Mouse (Mus musculus) neural tube, embryonic 10.5 days (tissue): ENCODE data around the gene Ccdc194.

Experiments used
- DNase-seq: peaks from one replicate; pipeline ENCODE4 v3.0.0-alpha.2; 2017; ENCODE audit warnings: low spot score; ENCODE audit errors: extremely low spot score

Gene Ccdc194

DNA sequence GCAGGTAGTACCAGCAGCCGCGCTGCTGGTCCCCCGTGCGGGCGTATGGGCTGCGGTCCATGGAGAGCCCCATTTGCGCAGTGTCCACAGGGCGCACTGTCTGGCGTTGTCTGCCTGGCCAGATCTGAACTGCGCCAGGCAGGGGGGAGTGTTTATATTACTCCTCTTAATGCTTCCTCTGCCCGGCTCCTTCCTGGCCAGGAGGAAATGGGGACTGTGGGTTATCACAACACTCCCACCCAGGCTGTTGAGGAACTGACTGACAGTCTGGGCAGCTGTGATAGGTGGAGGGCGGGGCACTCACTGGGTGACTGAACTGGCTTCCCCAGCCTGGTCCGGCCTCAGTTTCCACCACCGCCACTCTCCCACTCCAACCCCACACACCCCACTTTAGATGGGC, 13.9 kb downstream of the Ccdc194 start, which contains the start of gene Plvap:
Gene Plvap, minus strand, starts transcription at position 109 of the 400 bp plus-strand sequence.
- DNase-seq = no peak

DNA sequence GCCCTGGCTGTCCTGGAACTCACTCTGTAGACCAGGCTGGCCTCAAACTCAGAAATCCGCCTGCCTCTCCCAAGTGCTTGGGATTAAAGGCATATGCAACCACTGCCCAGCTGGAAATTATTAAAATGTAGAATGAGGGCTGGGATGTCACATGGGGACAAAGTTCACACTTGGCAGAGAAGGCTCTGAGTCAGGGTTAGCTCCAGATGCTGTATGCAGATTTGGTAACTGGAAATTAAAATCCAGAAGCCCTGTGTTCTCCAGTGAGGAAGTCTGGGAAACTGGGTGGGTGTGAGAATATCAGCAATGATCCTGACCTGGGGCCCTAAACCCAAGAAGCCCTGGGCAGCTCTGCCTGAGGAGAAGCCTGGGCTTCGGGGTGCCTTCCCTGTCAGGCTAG, 16.2 kb downstream of the Ccdc194 start:
- no peak for DNase-seq

DNA sequence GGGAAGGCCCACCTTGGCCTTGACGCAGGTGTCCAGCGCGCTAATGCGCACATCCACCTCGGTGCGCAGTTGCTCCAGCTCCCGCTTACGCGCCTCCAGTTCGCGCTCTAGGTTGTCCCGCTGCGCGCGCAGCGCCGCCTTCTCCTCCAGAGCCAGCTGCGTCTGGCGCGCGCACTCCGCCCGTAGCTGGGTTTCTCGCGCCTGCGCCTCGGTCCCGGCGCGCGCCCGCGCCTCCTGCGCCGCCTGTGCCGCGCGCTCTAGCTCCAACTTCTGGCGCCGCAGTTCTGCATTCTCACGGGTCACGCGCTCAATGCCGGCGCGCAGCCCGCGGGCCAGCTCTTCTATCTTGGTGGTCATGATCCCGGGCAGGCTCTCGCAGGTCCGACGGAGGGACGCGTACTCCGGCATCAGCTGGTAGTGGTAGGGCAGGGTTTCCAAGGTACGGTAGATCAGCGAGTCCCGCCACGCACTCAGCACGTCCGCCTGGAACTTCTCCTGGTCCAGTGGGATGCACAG, 17.9 kb downstream of the Ccdc194 start:
- peak; percentile 75 for DNase-seq

DNA sequence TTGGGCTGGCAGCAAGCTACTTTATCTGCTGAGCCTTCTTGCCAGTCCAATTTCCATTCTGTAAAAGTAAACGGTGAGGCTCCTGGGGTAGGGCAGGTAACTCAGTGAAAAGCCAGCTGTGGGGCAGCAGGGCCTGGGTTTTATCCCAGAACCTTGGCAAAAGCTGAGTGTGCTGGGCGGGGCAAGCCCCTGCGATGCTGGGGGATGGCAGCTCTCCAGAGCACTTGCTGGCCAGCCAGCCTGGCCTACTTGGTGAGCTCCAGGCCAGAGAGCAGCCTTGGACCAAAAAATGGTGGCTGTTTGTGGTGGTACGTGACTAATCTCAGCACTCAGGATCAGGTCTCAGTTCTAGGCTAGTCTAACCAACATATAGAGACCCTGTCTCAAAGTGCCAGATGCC, 19.5 kb downstream of the Ccdc194 start:
- no peak for DNase-seq

DNA sequence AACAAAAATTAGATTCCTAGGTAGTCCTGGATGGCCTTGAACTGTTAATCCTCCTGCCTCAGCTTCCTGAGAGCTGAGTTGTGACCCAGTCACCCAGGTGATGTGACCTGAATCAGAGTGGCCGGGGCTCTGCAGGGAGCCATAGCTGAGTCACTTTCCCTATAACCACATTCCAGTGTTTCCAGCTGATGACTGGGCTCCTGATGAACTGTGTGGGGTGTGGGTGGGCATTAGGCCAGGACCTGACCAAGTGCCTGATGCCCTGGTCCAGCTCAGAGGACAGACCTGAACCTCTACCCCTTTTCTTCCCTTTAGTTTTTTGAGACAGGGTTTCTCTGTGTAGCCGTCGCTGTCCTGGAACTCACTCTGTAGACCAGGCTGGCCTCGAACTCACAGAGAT, 20.2 kb downstream of the Ccdc194 start:
- DNase-seq = no peak

DNA sequence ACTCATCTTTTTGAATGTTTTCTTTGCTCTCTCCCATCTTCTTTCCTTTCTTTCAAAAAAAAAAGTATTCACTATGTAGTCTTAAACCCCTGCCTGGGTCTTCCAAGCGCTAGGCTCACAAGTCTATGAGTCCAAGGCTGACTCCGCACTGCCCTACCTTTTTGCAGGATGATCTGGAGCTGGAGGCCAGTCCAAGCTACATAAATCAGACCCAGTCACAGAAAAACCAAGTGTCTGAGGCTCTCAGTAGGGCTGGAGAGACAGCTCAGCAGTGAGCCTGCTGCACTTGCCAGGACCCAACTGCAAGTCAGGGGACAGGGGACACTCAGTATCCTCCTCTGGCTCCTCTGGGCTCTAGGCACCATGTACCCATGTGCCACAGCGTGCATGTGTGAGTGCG, 21.2 kb downstream of the Ccdc194 start:
- DNase-seq = no peak

DNA sequence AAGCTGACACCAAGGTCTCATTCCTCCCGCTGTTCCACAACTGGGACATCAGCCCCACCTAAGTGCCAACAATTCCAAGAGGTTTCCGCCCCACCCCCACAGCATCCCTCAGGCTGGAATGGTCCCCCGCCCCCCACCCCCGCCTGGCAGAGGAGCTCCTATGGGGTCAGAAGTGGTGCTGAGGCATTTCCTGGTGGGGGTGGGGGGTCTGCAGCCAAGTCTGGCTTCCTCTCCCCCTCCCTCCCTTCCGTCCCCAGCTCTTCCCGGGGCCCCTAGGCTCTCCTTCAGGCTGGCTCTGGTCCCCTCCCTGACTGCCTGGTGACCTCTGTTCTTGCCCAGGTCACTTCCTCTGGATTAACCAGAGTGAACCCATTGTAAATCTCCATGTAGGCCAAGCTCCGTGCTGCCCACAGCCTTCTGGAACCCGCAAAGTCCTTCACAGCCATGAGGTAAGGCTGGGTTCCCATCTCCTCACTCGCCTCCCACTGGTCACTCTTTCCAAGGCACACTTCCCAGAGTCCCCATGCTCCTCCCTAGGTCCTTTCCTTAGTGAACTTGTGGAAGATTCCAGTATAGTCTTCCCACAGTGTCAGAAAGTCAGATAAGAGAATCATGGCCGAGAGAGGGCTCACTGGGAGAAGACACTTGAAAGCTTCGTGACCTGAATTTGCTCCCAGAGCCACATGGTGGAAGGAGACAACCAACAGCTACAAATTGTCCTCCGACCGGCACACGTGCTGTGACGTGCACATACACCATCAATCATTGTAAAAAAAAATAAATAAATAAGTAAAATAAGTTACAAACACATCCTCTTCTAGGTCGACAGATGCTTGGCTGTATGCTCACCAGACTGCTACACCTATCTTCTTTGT, 26.5 kb downstream of the Ccdc194 start:
- peak; percentile 47 for DNase-seq

DNA sequence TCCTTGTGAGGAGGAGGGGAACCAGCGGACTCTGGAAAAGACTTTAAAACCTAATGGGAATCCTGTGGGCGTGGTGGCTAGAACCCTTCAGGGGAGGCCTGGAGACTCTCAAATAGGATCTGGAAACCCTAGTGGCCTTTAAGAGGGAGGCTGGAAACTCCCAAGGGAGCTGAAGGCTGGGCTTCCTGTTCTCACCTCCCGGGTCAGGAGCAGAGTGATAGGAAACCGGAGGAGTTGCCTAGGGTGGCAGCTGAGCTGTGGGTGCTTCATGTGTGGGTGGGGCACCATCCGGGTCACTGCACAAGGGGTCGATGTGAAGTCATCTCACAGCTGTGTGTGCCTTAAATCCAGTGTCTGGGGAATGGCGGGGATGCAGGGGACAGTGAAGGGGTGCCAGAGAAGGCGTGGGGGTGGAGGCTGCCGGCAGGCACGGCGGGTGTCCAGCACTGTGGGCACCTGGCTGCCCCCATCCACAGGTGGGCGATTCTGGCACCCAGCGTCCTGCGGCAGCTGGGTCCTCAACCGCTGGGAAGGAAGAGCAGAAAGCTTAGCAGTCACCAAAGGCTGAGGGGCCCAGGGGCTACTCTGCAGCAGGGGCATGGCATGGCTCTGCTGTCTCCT, 27.5 kb downstream of the Ccdc194 start:
- no peak for DNase-seq

DNA sequence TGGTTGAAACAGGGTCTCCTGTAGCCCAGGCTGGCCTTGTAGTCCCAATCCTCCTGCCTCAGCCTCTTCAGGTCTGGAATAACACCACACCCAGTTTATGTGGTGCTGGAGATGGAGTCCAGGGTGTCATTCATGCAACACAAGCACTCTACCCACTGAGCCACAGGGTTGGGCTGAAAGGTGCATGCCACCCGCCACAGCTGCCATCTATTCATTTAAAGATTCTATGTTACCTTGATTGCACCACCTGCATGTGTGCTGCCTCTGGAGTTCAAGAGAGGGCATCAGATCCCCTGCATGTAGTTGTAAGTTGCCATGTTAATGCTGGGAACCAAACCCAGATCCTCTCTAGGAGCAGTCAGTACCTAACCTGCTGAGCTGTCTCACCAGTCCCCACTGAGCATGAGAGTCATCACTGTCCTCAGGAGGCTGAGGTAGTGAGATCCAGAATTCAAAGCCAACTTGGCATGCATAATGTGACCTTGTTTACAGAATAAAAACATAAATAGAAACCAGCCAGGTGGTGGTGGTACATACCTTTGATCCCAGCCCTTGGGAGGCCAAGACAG, 28.4 kb downstream of the Ccdc194 start:
- no peak for DNase-seq

DNA sequence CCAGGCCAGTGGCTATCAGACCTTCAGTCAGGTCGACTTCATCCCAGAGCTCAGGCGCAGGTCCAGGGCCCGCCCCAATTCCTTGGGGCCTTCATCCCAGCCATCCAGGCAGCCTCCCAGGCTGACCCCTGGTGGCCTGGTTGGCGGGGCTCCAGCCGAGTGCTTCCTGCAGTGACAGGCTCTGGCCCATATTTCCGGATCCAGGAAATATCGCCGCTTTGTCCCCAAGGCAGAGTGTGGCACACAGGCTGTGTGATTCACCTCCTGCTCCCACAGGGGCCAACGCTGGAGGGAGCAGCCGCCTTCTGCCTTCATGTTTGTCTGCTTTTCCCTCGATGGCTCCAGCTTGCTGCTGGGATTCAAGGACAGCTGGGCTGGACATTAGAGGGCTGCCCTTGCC, 29.0 kb downstream of the Ccdc194 start:
- DNase-seq = no peak

DNA sequence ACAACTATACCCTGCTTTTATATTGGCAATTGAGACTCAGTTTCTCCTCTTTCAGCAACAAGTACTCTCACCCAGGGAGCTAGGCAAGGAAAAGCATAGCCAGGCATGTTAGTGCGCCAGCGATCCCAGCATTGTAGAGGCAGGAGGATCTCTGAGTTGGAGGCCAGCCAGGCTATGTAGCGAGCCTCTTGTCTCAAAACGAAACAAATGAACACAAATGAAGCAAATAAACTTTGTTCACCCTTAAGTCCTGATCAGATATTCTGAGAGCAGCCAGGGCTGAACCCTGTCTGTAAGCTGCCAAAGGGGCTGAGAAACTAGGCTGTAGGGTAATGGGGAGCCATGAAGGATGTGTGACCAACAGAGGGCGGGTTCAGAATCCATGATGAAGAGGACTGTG, 29.7 kb downstream of the Ccdc194 start:
- no peak for DNase-seq

DNA sequence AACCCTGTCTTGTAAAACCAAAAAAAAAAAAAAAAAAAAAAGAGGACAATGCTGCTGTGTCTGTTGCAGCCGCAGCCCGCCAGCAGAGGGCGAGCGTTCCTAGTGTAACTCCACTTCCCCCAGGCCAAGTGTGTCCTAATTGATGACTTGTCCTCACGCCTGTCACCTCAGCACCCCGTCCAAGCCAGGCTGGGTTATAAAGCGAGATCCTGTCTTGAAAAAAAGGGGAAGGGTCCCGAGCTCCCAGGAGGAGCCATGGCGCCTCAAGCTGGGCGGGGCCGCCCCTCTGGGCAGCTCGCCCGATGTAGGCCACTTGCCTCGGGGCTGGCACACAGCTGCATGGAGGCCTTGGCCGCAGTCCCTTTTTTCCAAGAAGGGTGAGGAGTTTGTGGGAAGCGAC, 30.5 kb downstream of the Ccdc194 start:
- DNase-seq = peak; percentile 83

DNA sequence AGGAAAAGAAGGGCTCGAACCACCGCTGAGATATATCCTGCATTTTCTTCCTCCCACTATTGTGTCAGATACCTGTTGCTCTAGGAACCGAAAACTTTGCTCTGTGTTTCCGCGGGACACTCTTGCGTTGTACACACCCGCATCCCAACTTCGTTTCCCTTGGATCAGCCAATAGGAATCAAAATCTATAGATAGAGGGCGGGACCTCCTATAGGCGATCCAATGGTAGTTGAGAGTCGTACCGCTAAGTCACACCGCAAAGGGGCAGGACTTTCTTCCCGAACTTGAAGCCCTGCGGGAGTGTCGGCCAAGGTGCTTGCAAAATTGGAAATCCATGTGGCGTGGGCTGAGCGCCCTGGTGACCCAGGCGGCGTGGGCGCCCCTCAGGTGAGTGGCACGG, 37.1 kb downstream of the Ccdc194 start:
- DNase-seq = peak; percentile 89

DNA sequence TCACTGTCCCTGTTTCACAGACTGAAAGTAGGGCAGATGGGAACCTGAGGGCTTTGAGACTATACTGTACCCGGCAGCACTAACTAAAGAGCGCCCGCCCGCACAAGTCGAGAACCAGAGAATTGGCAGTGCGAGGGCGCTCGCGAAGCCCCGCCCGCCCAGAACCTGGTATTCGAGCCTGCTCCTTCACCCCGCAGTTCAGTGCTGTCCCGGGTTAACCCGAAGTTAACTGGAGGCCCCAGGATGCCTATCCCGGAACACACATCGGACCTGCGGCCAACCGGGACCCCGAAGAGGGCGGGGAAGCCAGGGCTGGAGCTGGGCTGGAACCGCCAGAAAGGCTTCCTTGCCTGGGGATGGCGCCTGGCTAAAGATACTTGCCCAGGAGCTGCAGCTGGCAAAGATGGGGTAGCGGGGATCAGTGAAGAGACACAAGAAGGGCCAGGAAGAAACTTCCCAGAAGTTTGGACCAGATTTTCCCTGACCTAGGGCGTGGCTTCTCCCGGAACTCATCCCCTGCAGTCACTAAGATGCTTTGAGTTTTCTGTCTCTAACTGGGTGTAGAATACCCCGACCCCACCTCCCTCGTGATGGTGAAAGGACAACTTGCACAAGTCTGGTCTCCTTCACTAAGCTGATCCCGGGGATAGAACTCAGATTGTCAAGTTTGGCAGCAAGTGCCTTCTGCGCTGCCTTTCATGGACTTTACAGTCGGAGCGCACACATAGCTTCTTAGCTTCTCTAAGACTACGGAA, 37.6 kb downstream of the Ccdc194 start, which contains the start of gene Gtpbp3:
Gene Gtpbp3, plus strand, starts transcription at position 413 of the 755 bp plus-strand sequence.
- peak; percentile 76 for DNase-seq

DNA sequence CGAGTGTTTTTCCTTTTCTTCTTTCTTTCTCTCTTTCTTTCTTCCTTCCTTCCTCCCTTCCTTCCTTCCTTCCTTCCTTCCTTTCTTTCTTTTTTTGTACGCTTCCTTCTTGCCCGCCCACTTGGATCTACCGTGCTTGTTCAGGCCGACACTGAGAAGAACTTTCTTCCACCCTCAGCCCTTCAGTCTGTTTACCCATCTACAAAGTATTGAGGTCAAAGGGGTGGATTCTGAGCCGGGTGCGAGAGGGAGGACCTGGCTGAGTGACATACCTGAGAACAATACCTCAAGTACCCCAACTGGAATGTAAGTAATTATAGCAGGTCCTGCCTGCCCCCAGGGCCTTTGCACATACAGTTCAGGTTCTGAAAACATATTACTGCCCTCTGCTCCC, 39.4 kb downstream of the Ccdc194 start:
- DNase-seq = no peak

DNA sequence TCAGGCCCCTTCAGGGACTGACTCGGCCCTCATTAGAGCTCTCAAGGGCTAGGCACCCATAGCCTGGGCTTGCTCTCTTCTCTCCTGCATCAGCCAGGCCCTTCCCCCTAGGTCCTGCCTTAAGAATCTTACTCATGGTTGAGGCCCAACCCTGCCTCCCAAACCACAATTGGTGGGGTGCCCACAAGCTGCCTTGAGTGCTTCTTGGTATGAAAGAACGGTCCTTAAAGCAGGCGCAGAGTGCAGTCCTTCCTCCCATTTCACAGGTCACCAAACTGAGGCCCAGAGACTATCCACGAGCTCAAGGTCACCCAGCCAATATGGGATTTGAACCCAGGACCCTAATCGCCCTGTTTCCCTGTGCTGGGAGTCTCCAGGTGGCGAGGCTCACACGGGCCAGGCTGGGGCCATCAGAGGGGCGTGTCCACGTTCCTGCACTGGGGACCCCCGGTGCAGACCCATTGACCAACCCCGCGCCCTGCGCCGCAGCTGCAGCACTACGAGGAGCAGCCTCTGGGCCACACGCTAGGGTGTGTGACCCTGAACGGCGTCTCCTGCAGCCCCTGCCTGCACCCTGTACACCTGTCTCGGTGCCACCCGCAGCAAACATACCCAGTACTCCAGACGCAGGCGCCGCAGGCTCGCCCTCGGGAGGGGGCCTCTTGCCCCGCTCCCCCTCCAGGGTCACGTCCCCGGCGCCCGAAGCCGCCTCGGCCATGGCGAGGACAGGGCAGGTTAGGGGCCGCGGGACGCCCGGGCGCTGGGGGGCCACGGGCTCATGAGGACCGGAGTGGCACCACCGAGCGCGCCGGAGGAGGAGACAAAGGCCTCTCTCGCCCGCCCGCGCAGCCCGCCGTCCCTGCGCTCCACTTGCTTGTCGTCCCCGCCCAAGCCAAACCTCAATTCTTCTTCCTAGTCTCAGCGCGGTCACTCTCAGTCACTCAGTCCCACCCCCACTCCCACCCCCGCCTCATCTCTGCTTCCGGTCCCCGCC, 40.1 kb downstream of the Ccdc194 start, which contains the start of gene Ano8:
Gene Ano8, minus strand, starts transcription at position 822 of the 994 bp plus-strand sequence.
- peak; percentile 88 for DNase-seq

DNA sequence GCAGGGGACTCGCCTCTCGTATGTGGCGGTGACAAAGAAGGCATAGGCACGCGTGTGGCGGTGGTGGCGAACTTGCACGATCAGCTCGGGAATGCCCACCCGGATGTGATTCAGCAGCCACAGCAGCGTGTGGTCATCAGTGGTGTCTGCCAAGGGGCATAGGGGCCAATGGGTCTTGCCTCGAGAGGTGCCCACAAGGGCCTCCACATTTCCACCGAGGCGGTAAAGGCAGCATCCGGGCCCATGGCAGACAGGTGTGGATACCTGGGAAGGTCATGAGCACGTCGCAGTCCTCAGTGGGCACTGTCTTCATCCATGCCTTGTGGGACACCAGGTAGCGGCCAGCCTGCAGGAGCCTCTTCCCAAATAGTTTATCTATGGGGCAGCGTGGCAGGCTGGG, 40.8 kb downstream of the Ccdc194 start:
- no peak for DNase-seq

DNA sequence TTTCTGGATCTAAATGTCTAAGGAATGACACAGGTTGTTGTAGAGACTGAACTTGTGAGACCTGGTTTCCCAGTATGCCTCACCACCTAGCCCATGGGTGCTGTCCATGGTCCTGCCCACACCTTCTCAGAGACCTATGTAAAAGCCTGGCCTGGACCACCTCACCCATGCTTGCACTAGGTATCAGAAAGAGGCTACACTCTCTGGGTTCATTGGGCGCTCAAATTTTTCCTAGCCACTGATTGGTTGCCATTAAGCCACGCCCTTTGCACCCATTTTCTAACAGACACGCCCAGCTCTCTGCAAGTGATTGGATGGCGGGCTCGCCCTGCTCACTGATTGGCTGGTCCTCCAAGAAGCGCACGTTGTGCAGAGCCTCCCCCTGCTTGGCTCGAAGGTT, 41.6 kb downstream of the Ccdc194 start:
- peak; percentile 61 for DNase-seq

DNA sequence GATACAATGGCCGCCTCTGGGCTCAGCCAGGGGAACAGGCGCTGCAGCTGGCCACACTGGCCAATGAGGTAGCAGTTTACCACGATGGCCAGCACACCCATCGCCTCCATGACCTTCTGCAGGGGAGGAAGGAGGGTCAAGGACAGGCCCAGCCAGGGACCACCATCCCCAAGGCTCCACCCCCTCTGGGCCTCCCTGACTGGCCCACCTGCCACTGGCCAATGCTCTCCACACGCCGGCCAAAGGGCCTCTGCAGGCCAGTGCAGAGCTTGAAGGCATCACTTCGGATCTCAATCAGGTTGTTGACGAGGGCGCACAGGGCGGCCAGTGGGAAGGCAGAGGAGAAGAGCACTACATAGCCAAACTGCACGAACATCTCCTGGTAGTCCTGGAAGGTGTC, 46.6 kb downstream of the Ccdc194 start:
- no peak for DNase-seq

DNA sequence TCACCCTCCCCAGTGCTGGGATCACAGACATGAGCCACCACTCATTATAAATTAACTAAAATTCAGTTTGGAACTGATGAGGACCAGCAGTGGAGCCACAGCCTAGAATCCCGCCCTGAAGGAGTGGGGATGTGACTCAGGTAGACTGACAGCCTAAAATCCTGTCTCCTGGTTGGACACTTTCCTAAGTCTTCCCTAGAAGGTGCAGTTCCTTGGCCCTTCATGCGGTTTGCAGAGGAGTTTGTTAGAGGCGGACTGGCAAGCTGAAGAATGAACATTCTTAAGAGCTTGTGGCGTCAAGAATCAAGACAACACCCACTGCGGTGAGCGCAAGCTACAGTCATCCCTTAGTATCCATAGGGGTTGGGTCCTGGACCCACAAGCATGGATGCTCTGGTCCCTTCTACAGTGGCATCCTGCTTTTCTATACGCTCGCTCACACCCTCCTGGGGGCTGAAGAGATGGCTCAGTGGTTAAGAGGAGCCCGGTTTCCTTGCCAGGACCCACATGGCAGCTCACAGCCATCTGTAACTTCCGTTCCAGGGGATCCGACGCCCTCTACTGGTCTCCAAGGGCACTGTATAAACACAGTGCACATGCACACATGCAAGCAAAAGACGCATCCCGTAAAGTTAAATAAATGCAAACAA, 48.2 kb downstream of the Ccdc194 start:
- peak; percentile 32 for DNase-seq
